Mouse (Mus musculus): ENCODE measurements around the gene Glrx. TPM values are rescaled to one million over a fixed set of nuclear protein-coding genes. Genes with fewer than 3 reads are reported as not detected.
"Not testable (repeated sequence)": the region's sequence is repeated elsewhere in the genome, so short reads cannot be mapped to it uniquely, and the experiment has no call there.

Gene Glrx
- 10 to 100 TPM; 36.8 to 47.8 TPM for total RNA-seq (2021)
- long read RNA-seq, experiment 1, transcript Glrx-201 (3 exons, 1,345 nt) = major isoform, 51 of 61 reads
- long read RNA-seq, experiment 1, partial matches to known transcripts = 2 of 61 reads
- long read RNA-seq, experiment 1, other reads (novel, unspliced or antisense) = 8 of 61 reads
- long read RNA-seq, experiment 2, transcript Glrx-201 (3 exons, 1,345 nt) = major isoform, 67 of 80 reads
- long read RNA-seq, experiment 2, partial matches to known transcripts = 1 of 80 reads
- long read RNA-seq, experiment 2, other reads (novel, unspliced or antisense) = 12 of 80 reads

GRCm38 (mm10) chr13:75839719-75840481, at the start of gene Glrx:
Gene Glrx, plus strand, starts transcription at chr13:75839868.
- peak; percentile 65 for DNase-seq

- no peak for DNase-seq
These were observed 49.0 kb upstream of the Glrx start for GRCm38 (mm10) chr13:75790550-75791205.

GRCm38 (mm10) chr13:75793863-75794629, 45.6 kb upstream of the Glrx start:
- no peak for DNase-seq

DNA sequence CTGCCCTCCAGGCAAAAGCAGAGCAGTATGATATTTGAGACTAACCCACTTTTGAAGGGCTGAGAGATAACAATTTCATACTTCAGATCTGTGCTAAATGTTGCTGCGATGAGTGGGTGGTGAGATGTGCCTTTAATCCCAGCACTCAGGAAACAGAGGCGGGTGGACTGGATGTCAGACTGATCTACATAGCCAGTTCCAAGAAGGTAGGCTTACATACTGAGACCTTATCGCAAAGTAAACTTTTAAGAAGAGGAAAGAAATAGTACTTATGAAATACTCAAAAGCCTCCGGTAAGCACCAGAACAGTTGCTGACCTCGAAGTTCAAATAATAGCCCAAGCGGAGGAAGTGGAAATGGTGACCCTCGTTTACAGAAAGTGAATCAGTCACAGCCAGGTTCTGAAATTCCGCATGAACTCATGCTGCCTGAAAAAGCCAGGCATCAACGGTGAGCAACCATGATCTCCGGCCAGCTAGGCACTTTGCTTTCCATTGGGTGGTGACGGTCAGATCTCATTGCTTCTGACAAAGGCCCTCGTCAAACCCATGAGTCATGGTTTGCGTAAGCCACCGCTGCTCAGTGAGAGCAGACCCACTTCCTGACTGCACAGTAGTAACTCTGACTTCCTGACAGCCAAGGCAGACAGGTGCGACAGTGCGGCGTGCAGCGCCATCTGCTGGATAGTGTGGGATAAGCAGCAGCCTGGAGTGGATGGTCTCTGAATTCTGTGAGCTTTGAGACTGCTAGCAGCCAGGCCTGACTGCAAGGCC, 42.1 kb upstream of the Glrx start:
- DNase-seq = peak; percentile 87

DNA sequence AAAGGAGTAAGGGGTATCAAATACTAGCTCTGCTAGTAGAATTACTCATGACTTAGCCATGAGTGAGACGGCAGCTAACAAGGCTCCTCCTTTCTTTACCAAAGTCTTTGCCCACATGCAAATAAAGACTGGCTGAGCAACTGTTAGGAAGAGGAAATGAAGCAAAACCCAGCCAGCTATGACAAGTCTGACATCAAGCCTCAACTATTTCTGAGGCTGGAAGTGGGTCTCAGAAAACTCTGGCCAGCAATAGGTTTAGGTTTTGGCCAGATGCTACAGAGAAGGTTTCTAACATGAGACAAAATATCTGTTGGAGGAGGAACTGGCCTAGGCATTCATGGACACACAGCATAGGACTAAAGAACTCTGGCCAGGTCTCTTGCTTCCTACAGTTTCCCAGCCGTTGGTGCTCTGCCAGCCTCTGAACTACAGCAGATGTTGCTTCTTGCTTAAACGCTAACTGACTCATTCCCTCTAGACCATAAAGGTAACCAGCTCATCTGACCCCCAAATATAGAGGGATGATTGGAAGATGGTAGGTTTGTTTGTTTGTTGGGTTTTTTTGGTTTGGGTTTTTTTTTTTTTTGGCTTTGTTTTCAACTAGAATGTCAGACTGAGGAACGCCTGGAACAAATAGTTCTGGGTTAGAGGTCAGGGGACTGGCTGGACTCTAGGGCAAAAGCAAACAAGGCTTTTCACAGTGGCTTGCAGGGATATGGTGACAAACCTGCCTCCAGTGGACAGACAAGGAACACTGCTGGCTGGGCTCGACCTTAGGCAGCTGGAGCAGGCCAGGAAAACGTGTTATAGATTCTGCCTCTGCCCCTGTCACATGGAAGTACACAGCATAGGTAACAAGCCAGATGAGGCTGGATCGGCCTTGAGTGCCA, 41.0 kb upstream of the Glrx start:
- no peak for DNase-seq

DNA sequence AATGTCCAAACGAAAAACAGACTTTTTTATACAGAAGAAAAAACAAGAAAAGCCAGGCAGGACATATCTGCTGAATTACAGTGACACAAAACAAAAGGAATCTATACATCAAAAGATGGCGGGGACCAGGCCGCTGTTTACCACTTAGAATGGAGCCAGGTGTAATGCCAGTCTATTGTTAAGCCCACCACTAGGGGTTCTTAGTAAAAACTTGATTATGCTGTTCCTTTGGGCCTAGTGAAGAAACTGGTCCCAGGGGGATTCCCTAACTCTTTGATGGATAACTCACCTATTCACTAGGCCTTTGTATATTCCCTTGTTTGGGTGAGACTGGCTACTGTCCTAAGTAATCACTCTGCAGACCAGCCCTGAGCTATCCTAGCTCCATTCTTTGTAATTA, 40.2 kb upstream of the Glrx start:
- DNase-seq = no peak

GRCm38 (mm10) chr13:75807969-75808368, 31.7 kb upstream of the Glrx start:
- no peak for DNase-seq

DNA sequence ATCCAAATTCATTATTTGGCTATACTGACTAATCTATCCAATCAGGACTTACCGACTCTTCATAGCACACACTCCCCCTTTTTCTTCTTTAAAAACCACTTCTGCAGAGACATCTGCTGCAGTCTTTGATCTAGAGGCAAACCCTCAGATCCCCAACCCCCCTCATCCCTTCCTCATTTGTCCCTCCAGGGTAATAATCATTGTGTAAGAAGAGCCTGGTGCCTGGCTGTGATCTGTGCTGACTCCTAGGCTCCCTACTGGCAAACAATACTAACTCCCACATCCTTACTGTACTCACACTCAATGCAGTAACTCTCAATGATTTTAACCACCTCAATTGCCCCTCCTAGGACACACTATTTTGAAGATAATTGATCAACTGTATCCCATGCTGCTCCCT, 29.7 kb upstream of the Glrx start:
- DNase-seq = no peak

- no peak for DNase-seq
These were observed 22.5 kb upstream of the Glrx start for GRCm38 (mm10) chr13:75817183-75817582.

GRCm38 (mm10) chr13:75818486-75818885, 21.2 kb upstream of the Glrx start:
- no peak for DNase-seq

GRCm38 (mm10) chr13:75818945-75819706, 20.5 kb upstream of the Glrx start:
- no peak for DNase-seq

DNA sequence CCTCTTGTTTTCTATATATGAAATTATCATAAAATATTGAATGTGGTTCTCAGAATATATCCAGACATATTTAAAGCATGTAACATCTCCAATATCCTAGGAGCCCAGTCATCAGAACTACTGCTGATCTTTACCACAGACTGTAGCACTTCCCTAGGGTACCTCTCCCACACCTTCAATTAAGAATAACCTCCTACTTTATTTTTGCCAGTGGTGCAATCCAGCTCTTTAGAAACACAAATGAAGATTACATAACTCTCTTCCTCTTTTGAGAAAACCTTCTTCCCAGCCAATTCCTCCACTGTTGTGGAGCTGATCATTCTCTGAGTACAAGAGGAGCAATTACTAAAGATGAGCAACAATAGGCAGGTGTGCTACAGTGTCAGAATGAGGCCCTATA, 19.8 kb upstream of the Glrx start:
- no peak for DNase-seq

DNA sequence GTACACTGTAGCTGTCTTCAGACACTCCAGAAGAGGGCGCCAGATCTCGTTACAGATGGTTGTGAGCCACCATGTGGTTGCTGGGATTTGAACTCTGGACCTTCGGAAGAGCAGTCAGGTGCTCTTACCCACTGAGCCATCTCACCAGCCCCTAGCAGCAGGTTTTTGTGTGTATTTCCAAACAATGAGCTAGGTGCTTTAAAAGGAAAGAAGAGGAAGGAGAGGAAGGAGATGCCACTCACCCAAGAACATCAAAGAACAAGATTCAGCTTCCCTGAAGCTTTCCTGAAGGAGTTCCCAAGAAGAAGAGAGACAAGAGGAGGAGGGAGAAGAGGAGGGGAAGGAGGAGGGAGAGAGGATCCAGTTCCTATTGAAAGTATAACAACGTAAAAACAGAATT, 17.3 kb upstream of the Glrx start:
- not testable (repeated sequence) for DNase-seq

- no peak for DNase-seq
These were observed 16.5 kb upstream of the Glrx start for GRCm38 (mm10) chr13:75823201-75823600.

GRCm38 (mm10) chr13:75824611-75825319, 14.9 kb upstream of the Glrx start:
- no peak for DNase-seq

DNA sequence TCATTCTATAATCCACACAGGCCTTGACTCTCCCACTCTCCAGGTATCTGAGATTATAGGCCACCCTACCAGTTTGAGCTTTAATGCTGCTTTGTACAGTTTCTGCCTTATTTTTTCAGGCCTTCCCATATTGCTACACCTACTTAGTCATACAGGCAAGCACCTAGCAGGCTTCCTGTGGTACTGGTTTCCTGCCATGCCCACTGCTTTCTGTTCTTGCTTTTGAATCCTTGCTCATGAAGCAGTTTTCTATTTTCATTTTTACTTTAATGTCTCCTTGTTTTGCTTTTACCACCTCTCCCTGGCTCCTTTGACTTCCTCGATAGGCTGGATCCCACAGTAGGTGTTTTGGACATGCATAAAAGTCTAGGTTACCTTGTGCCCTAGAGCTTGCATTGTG, 14.3 kb upstream of the Glrx start:
- DNase-seq = no peak

DNA sequence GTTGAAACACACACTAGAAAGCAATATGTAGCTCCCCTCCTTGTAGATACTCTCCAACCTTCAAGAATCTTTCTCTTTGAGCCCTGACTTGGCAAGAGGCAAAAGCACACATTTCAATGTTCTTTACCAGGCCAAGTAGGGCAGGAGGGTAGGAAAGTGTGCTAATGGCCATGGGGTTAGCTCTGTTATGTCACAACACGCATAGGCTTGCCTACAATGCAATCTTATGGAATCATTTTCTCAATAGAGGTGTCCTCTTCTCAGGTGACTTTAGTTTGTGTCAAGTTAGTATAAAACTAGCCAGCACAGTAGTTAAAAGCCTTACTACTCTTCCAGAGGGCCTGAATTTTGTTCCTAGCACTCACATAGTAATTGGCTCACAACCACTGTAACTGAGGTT, 9.0 kb upstream of the Glrx start:
- DNase-seq = no peak

DNA sequence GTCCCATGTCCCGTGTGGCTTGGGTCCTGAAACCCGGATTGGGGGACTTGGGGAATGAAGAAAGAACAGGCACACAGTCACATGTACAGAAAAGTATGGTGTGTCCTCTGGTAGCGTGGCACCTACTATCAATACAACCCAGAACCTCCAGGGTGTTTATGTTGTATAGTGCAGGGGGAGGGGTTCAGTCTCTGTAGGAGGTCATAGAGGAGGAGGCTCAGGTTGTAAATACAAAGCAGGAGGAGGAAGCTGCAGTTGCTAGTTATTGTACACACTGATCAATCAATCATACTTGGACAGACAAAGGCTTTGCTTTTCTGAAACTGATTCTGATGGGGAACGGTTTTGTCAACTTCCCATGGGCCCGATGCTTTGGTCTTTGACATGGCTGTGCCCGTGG, 8.0 kb upstream of the Glrx start:
- no peak for DNase-seq

GRCm38 (mm10) chr13:75832697-75833096, 7.0 kb upstream of the Glrx start:
- DNase-seq = no peak
